Mouse (Mus musculus) MEL (cell line): Measurements from ENCODE around the gene Ndel1. TPM values are rescaled to one million over a fixed set of nuclear protein-coding genes. Genes with fewer than 3 reads are reported as not detected.

Experiments used
- DNase-seq: peaks from one replicate; pipeline ENCODE4 v3.0.0; 2011; ENCODE audit warnings: low read depth, low spot score
- H3K27ac ChIP-seq: 2 replicates; pipeline ENCODE4 v1.5.1; 2012; ENCODE audit warnings: low read depth, mild to moderate bottlenecking, control low read depth, low read length, moderate library complexity; ENCODE audit not compliant: control insufficient read depth
- H3K27me3 ChIP-seq, 2 experiments: fragments of 150-350 bp in 1 of 2; sonication (generic) in 1 of 2; 2 replicates each; pipeline ENCODE4 v1.6.1; 2012; ENCODE audit warnings: low read length in 2 of 2, mild to moderate bottlenecking in 2 of 2, improper control_type of control experiment in 1 of 2, moderate library complexity in 1 of 2; ENCODE audit not compliant: insufficient read depth in 2 of 2, control insufficient read depth in 1 of 2
- H3K36me3 ChIP-seq, 2 experiments: 2 replicates each; pipeline ENCODE4 v1.6.1; 2012 to 2014; ENCODE audit warnings: low read length in 2 of 2, improper control_type of control experiment in 1 of 2, inconsistent platforms in 1 of 2, mild to moderate bottlenecking in 1 of 2; ENCODE audit not compliant: insufficient read depth in 2 of 2, control insufficient read depth in 1 of 2
- H3K4me1 ChIP-seq, 2 experiments: fragments of 150-350 bp in 1 of 2; sonication (generic) in 1 of 2; 2 replicates each; pipeline ENCODE4 v1.6.1; 2012; ENCODE audit warnings: low read length in 2 of 2, improper control_type of control experiment in 1 of 2, mild to moderate bottlenecking in 1 of 2; ENCODE audit not compliant: insufficient read depth in 2 of 2, control insufficient read depth in 1 of 2
- H3K4me3 ChIP-seq, 2 experiments: fragments of 150-350 bp in 1 of 2; sonication (generic) in 1 of 2; 2 replicates each; pipeline ENCODE4 v1.5.1; 2012; ENCODE audit warnings: low read depth in 2 of 2, low read length in 2 of 2, mild to moderate bottlenecking in 2 of 2, moderate library complexity in 2 of 2, control low read depth in 1 of 2, improper control_type of control experiment in 1 of 2; ENCODE audit not compliant: control insufficient read depth in 1 of 2, insufficient read depth in 1 of 2
- H3K79me2 ChIP-seq: 2 replicates; pipeline ENCODE4 v1.6.1; 2012; ENCODE audit warnings: mild to moderate bottlenecking, low read length, moderate library complexity; ENCODE audit not compliant: control insufficient read depth, poor library complexity, insufficient read depth
- H3K9ac ChIP-seq: 2 replicates; pipeline ENCODE4 v1.6.1; 2012; ENCODE audit warnings: low read depth, mild to moderate bottlenecking, control low read depth, low read length, moderate library complexity; ENCODE audit not compliant: control insufficient read depth, poor library complexity, severe bottlenecking
- H3K9me3 ChIP-seq: fragments of 150-350 bp; sonication (generic); replicated peaks from 2 replicates; pipeline ENCODE4 v1.6.1; 2012; ENCODE audit warnings: mild to moderate bottlenecking, low read length, improper control_type of control experiment, moderate library complexity; ENCODE audit not compliant: insufficient read depth
- BHLHE40 ChIP-seq: IDR thresholded peaks from 2 replicates; pipeline ENCODE4 v1.6.1; 2012; ENCODE audit warnings: low read depth, mild to moderate bottlenecking, inconsistent platforms, low read length, improper control_type of control experiment, borderline replicate concordance
- CHD2 ChIP-seq: IDR thresholded peaks from 2 replicates; pipeline ENCODE4 v1.6.1; 2011; ENCODE audit warnings: low read length, improper control_type of control experiment
- CTCF ChIP-seq, 3 experiments: IDR thresholded peaks in 2 of 3; conservative IDR thresholded peaks in 1 of 3; 2 replicates each; pipeline ENCODE4 v1.5.1; 2011 to 2012; ENCODE audit warnings: low read length in 3 of 3, low read depth in 2 of 3, mild to moderate bottlenecking in 2 of 3, improper control_type of control experiment in 1 of 3, inconsistent platforms in 1 of 3, mixed read lengths in 1 of 3, moderate library complexity in 1 of 3; ENCODE audit not compliant: control insufficient read depth in 1 of 3, insufficient read depth in 1 of 3, poor library complexity in 1 of 3, severe bottlenecking in 1 of 3
- E2F4 ChIP-seq: IDR thresholded peaks from 2 replicates; pipeline ENCODE4 v1.6.1; 2011; ENCODE audit warnings: low read depth, low read length, improper control_type of control experiment, borderline replicate concordance
- ELF1 ChIP-seq: IDR thresholded peaks from 2 replicates; pipeline ENCODE4 v1.6.1; 2014; ENCODE audit warnings: low read depth, mild to moderate bottlenecking, inconsistent platforms, low read length, improper control_type of control experiment, moderate library complexity
- EP300 ChIP-seq, 2 experiments: IDR thresholded peaks; 2 replicates each; pipeline ENCODE4 v1.6.1; 2011; ENCODE audit warnings: improper control_type of control experiment in 2 of 2, low read length in 2 of 2, low read depth in 1 of 2, mild to moderate bottlenecking in 1 of 2
- ETS1 ChIP-seq: IDR thresholded peaks from 2 replicates; pipeline ENCODE4 v1.6.1; 2012; ENCODE audit warnings: low read depth, mild to moderate bottlenecking, inconsistent platforms, low read length, improper control_type of control experiment, moderate library complexity
- GABPA ChIP-seq: IDR thresholded peaks from 2 replicates; pipeline ENCODE4 v1.6.1; 2012; ENCODE audit warnings: low read depth, mild to moderate bottlenecking, inconsistent platforms, low read length, improper control_type of control experiment, moderate library complexity
- KAT2A ChIP-seq: conservative IDR thresholded peaks from 2 replicates; pipeline ENCODE4 v1.6.1; 2012; ENCODE audit warnings: low read depth, low read length, improper control_type of control experiment, inconsistent platforms
- MEF2A ChIP-seq: IDR thresholded peaks from 2 replicates; pipeline ENCODE4 v1.6.1; 2014; ENCODE audit warnings: low read depth, mild to moderate bottlenecking, inconsistent platforms, low read length, improper control_type of control experiment; ENCODE audit not compliant: poor library complexity, insufficient replicate concordance, severe bottlenecking; ENCODE audit errors: extremely low read depth
- MXI1 ChIP-seq: IDR thresholded peaks from 2 replicates; pipeline ENCODE4 v1.6.1; 2011; ENCODE audit warnings: mild to moderate bottlenecking, low read depth, low read length, improper control_type of control experiment
- RAD21 ChIP-seq: IDR thresholded peaks from 2 replicates; pipeline ENCODE4 v1.6.1; 2011; ENCODE audit warnings: mild to moderate bottlenecking, low read depth, low read length, improper control_type of control experiment
- TAL1 ChIP-seq: IDR thresholded peaks from 2 replicates; pipeline ENCODE4 v1.6.1; 2012; ENCODE audit warnings: mild to moderate bottlenecking, inconsistent platforms, low read length, moderate library complexity, mixed read lengths
- ZC3H11A ChIP-seq: IDR thresholded peaks from 2 replicates; pipeline ENCODE4 v1.6.1; 2012; ENCODE audit warnings: low read depth, mild to moderate bottlenecking, inconsistent platforms, low read length, improper control_type of control experiment
- polyA plus RNA-seq, 2 experiments: library from polyadenylated mRNA; stranded (reverse) in 1 of 2; unstranded in 1 of 2; fragments of >175 nt in 1 of 2; fragments of >200 nt in 1 of 2; gene quantifications; 2 replicates each; pipeline versions ENCODE4 v1.2.1 to v1.2.4; 2012; ENCODE audit warnings: low replicate concordance in 2 of 2, low read depth in 1 of 2; ENCODE audit not compliant: insufficient read length in 2 of 2, insufficient read depth in 1 of 2, missing spikeins in 1 of 2
- total RNA-seq: library from RNA; depleted of rRNA; stranded (reverse); fragments of 300-350 nt; gene quantifications from 2 replicates; pipeline ENCODE4 v1.2.3, GENCODE M21; 2012

Gene Ndel1
- total and polyA plus RNA-seq, 3 experiments: 55.0 to 70.7 (median 61.2) TPM

- H3K9me3 ChIP-seq: no peaks in the 10 kb centered on the region
- H3K79me2 ChIP-seq: no peaks in the 10 kb centered on the region
- peaks cover 0 to 15% of the 10 kb centered on the region in 2 experiments; a peak in 2 of 4 replicates for H3K36me3 ChIP-seq
- no peaks in the 10 kb centered on the region for H3K27me3 ChIP-seq
- no peak for DNase-seq
- peaks cover 0 to 20% of the 10 kb centered on the region in 2 experiments; a peak in 3 of 4 replicates for H3K4me1 ChIP-seq
- no peak overlapping the region for H3K27ac ChIP-seq
- TF ChIP-seq ETS1 (no peak), GABPA (no peak), KAT2A (no peak), EP300 (IDR thresholded peaks at IDR 0.05; ENCODE audit: low read depth in 1 of 2, low read length in 2 of 2) (no peak), BHLHE40 (no peak), MXI1 (no peak), TAL1 (no peak), CTCF (IDR thresholded peaks at IDR 0.05 in 2 of 3, conservative IDR thresholded peaks at IDR 0.05 in 1 of 3; ENCODE audit: control insufficient read depth in 1 of 3, insufficient read depth in 1 of 3, low read depth in 2 of 3, low read length in 3 of 3, poor library complexity in 1 of 3, severe bottlenecking in 1 of 3) (no peak), RAD21 (no peak), MEF2A (no peak), ELF1 (no peak)
- no peak overlapping the region for H3K9ac ChIP-seq
- no peak overlapping the region for H3K4me3 ChIP-seq
Measured at GRCm38 (mm10) chr11:68859943-68860593, 11.6 kb downstream of the Ndel1 start.

GRCm38 (mm10) chr11:68857329-68857728, 14.3 kb downstream of the Ndel1 start:
- H3K4me1 ChIP-seq: peaks cover 5 to 26% of the 10 kb centered on the region in 2 experiments
- TF ChIP-seq CHD2 (no peak), KAT2A (no peak), ZC3H11A (no peak), BHLHE40 (no peak), E2F4 (no peak)
- no peak for DNase-seq
- no peaks in the 10 kb centered on the region for H3K9me3 ChIP-seq
- peaks cover 5% of the 10 kb centered on the region for H3K79me2 ChIP-seq
- no peaks in the 10 kb centered on the region for H3K27me3 ChIP-seq
- H3K27ac ChIP-seq: no peak overlapping the region
- H3K9ac ChIP-seq: no peak overlapping the region
- peaks cover 0 to 19% of the 10 kb centered on the region in 2 experiments; a peak in 2 of 4 replicates for H3K36me3 ChIP-seq
- no peak overlapping the region for H3K4me3 ChIP-seq
